Mouse (Mus musculus): ENCODE measurements around the gene Ralbp1.

Ralbp1 gene

GRCm38 (mm10) chr17:65885697-65886529, at the start of gene Ralbp1:
Gene Ralbp1 (minus strand): TSS chr17:65885798.
- DNase-seq (ENCODE audit: low spot score) = peak; percentile 65

- DNase-seq (ENCODE audit: low spot score) = no peak
Measured at GRCm38 (mm10) chr17:65933741-65934140, 48.1 kb upstream of the Ralbp1 start.

- DNase-seq (ENCODE audit: low spot score) = no peak
Measured at GRCm38 (mm10) chr17:65931525-65931924, 45.9 kb upstream of the Ralbp1 start.

- peak; percentile 84 for DNase-seq (ENCODE audit: low spot score)
Measured at GRCm38 (mm10) chr17:65930960-65931359, 45.4 kb upstream of the Ralbp1 start.

GRCm38 (mm10) chr17:65930158-65930826, 44.7 kb upstream of the Ralbp1 start:
- no peak for DNase-seq (ENCODE audit: low spot score)

- DNase-seq (ENCODE audit: low spot score) = no peak
Measured at GRCm38 (mm10) chr17:65929319-65929978, 43.9 kb upstream of the Ralbp1 start.

GRCm38 (mm10) chr17:65927077-65927476, 41.5 kb upstream of the Ralbp1 start:
- no peak for DNase-seq (ENCODE audit: low spot score)

GRCm38 (mm10) chr17:65924218-65924617, 38.6 kb upstream of the Ralbp1 start:
- DNase-seq (ENCODE audit: low spot score) = no peak

- DNase-seq (ENCODE audit: low spot score) = no peak
Measured at GRCm38 (mm10) chr17:65921975-65922374, 36.4 kb upstream of the Ralbp1 start.

- DNase-seq (ENCODE audit: low spot score) = no peak
Measured at GRCm38 (mm10) chr17:65919235-65919634, 33.6 kb upstream of the Ralbp1 start.

- peak; percentile 84 for DNase-seq (ENCODE audit: low spot score)
Measured at GRCm38 (mm10) chr17:65916135-65916668, 30.6 kb upstream of the Ralbp1 start.

GRCm38 (mm10) chr17:65914083-65914482, 28.5 kb upstream of the Ralbp1 start:
- no peak for DNase-seq (ENCODE audit: low spot score)

- DNase-seq (ENCODE audit: low spot score) = no peak
Measured at GRCm38 (mm10) chr17:65912202-65912601, 26.6 kb upstream of the Ralbp1 start.

GRCm38 (mm10) chr17:65911285-65912069, 25.9 kb upstream of the Ralbp1 start:
- no peak for DNase-seq (ENCODE audit: low spot score)

- DNase-seq (ENCODE audit: low spot score) = no peak
Measured at GRCm38 (mm10) chr17:65908270-65908669, 22.7 kb upstream of the Ralbp1 start.

- peak; percentile 30 for DNase-seq (ENCODE audit: low spot score)
Measured at GRCm38 (mm10) chr17:65906895-65907401, 21.4 kb upstream of the Ralbp1 start.

GRCm38 (mm10) chr17:65906313-65906894, 20.8 kb upstream of the Ralbp1 start:
- peak; percentile 31 for DNase-seq (ENCODE audit: low spot score)

GRCm38 (mm10) chr17:65905241-65905640, 19.6 kb upstream of the Ralbp1 start:
- peak; percentile 85 for DNase-seq (ENCODE audit: low spot score)

- DNase-seq (ENCODE audit: low spot score) = no peak
Measured at GRCm38 (mm10) chr17:65903826-65904225, 18.2 kb upstream of the Ralbp1 start.

GRCm38 (mm10) chr17:65903011-65903410, 17.4 kb upstream of the Ralbp1 start:
- no peak for DNase-seq (ENCODE audit: low spot score)

GRCm38 (mm10) chr17:65902281-65902680, 16.7 kb upstream of the Ralbp1 start:
- DNase-seq (ENCODE audit: low spot score) = no peak
